Mouse (Mus musculus): ENCODE measurements around the gene Nptx1.

DNA sequence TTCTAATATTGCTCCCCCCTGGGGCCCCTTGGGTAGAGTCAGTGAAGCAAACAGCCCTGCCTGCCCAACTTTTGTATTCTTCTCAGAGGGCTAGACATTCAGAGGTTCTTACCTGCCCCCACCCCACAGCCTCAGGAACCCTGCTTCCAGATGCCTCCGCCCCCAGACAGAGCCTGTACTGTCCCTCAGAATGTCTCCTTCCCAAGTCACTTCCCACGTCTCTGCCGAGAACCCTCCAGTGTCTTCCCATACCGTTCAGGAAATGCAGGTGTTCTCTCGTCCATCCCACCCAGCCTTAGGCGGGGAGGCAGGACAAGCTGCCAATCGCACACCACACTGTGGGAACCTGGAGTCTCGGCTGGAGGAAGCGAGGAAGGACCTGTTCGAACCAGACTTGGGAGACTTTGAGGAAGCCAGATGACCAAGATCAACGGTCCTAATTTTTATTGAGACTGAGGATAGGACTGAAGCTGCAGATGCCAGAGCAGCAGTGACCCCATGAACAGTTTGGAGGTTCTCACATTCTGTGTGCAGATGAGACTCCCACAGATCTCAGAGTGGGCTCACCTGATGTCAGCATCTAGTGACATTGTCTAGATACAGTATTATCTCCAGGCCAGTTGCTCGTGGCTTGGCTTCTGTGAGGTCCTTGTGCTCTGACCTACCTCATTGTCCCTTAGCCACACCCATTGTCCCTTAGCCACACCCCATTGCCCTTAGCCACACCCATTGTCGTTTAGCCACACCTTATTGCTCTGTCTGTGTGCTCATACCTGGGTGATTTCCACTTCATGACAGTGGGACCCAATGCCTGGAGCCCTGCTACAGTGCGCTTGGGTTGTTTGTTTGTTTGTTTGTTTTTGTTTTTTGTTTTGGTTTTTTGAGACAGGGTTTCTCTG, 21.2 kb downstream of the Nptx1 start:
- TF ChIP-seq CTCF (conservative IDR thresholded peaks at IDR 0.05; ENCODE audit: low read length) (no peak), POU5F1 (IDR thresholded peaks at IDR 0.05; ENCODE audit: borderline replicate concordance, low read length) (no peak)

All from E14TG2a.4 (cell line).